Mouse (Mus musculus): ENCODE data around the gene Apela. TPM values are rescaled to one million over a fixed set of nuclear protein-coding genes. Genes with fewer than 3 reads are reported as not detected.
"Not testable (repeated sequence)": the region's sequence is repeated elsewhere in the genome, so short reads cannot be mapped to it uniquely, and the experiment has no call there.

Gene Apela
- total RNA-seq, 2 experiments from 2014 or later = not detected

- no peak for DNase-seq
- intact Hi-C loops (cut with DNase I) = no loop called here
These were observed 8.0 kb downstream of the Apela start for GRCm38 (mm10) chr8:65028959-65029686.

DNA sequence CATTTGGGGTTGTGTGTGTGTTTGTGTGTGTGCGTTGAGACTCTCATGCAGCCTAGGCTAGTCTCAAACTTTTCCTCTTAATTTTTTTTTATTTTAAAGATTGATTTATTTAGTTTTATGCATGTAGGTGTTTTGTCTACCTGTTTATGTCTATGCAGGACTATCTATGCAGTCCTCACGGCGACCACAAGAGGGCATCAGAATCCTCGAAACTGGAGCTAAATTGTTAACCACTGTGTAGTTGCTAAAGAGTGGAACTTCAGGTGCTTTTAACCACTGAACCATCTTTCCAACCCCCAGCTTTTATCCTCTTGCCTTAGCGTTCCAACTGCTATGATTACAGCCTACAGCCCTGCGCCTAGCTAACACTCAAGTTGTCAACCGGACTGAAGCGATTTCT lies 14.7 kb downstream of the Apela start:
- intact Hi-C loops (cut with DNase I) = loop anchor here (1.0 kb wide), 1 partner anchor 88 kb away; no protein-coding TSS in a partner anchor
- DNase-seq = peak; percentile 26 to 68

DNA sequence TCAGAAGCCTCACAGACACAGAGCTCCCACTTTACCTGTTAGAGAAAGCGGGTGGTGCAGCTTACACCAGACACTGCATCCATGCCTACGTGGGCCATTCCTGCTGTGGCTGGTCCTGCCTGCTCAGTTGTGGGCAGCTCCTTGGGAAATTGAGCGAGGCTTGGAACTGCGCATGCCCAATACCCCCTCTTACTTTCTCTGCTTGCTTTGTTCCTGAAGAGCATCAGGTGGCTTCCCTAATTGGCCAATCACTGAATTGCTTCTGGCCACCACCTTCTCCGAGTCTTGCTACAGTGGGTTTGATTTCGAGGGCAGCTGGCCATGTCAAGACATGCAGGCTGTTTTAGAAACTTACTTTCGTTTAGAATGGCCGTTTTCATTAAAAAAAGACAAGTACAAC lies 18.7 kb downstream of the Apela start, which contains the start of the genes Trim61 and Trim60:
Trim61 (minus strand) TSS at position 101 of the 400 bp plus-strand sequence.
Trim60 (minus strand) TSS at position 162 of the 400 bp plus-strand sequence.
- intact Hi-C loops (cut with DNase I) = no loop called here
- DNase-seq = no peak

GRCm38 (mm10) chr8:65007616-65008015 lies 29.5 kb downstream of the Apela start:
- intact Hi-C loops (cut with DNase I); DNase-seq: not testable (repeated sequence)

DNA sequence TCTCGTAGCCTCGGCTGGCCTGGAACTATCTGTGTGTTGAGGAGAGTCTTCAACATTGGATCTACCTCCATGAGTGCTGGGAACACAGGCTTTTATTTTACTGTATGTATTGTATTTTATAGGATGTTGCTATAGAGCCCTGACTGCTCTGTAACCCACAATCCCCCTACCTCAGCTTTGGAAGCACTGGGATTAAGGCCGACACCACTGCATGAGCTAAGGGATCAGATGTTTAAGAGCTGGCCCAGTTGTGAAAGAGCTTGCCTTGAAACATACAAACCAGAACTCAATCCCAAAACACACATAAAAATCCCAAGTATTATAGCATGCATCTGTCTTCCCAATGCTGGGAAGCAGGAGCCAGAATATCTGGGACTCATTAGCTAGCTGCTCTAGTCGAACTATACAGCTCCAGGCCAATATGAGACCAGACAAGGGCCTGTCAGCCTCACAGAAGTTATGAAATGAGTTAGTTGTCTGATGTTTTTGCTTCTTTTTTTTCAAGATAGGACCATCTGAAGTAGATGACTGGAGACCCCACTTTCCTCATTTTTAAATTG lies 38.2 kb downstream of the Apela start:
- intact Hi-C loops (cut with DNase I) = no loop called here

DNA sequence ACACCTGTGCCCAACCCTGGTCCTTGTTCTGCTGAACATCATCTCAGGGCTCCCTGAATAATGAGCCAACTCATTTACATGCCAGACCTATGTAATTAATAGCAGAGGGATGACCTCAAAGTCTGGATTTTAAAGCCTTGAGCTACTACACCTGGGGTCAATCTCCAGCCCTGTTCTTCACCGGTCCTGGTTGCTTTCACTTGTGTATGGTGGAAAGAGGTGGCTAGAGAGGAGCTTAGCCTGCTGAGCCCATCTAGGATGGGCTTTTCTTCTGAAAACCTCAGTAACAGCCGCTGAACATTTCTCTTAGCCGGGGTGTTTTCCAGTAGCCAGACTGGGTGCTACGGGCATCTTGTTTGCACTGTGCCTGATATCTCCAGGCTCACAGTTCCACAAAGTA lies 49.4 kb downstream of the Apela start, which contains the start of gene Trim75:
Trim75 (minus strand) TSS at position 101 of the 400 bp plus-strand sequence.
- DNase-seq = no peak
- intact Hi-C loops (cut with DNase I) = no loop called here

More for the DNA sequence above, 38.2 kb downstream of the Apela start:
- no peak for DNase-seq

DNA sequence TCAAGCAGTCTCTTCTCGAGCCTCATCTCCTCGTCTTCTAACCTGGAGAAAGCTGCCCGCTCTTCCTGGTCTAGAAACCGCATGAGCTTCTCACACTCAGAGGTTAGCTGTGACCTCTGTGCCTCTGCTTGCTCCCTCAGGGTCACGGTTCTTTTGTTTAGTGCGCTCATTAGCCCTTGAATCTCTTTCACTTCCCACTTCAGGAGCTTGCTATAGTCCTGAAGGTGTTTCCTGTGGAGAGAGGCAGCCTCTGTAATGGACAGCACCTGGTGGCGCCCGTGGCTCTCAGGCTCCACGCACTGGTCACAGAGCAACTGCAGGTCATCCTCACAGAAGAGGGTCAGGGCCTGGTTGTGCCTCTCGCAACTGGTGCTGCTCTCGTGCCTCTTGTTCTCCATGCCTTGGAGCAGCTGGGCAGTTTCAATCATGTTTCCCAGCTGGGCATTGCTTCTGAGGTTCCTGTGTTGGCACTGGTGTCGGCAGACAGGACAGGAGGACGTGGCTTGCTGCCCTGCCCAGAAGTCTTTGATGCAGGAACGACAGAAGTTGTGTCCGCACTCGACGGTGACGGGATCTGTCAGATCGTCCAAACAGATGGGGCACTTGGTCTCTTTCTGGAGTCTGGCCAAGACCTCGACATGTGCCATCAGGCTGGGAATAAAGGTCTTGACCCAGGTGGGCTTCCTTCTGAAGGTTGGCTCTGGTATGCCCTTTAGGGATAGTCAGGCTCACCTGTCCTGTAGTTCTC lies 53.8 kb downstream of the Apela start:
- DNase-seq = no peak
- intact Hi-C loops (cut with DNase I) = no loop called here

Other genes with a start within 250 kb of the Apela start
- 10 to 100 TPM; 13.3 to 17.2 TPM for gene Klhl2, start 187.3 kb downstream of the Apela start, total RNA-seq (2021)
- gene Tmem192, start 90.2 kb downstream of the Apela start, total RNA-seq (2021) = 10 to 100 TPM; 19.7 to 26.1 TPM
- gene Trim75, start 49.5 kb downstream of the Apela start, total RNA-seq (2021) = not detected
- not detected for gene Trim61, start 18.8 kb downstream of the Apela start, total RNA-seq (2021)
- not detected for gene Trim60, start 18.8 kb downstream of the Apela start, total RNA-seq (2021)
- not detected for gene Gm10663, start 37.7 kb upstream of the Apela start, total RNA-seq (2021)
- gene BC030870, start 92.2 kb upstream of the Apela start, total RNA-seq (2021) = not detected